Mouse (Mus musculus) layer of hippocampus, adult 18-20 months (tissue): ENCODE results near the gene Fam69a. TPM values are rescaled to one million over a fixed set of nuclear protein-coding genes. Genes with fewer than 3 reads are reported as not detected.
"Not testable (repeated sequence)": the region's sequence is repeated elsewhere in the genome, so short reads cannot be mapped to it uniquely, and the experiment has no call there.

Source experiments
- DNase-seq, 2 experiments: peaks; one replicate each; pipeline ENCODE4 v3.0.0; 2022; ENCODE audit warnings: low spot score in 2 of 2
- total RNA-seq, 2 experiments: library from RNA; stranded (reverse); gene quantifications; 2 replicates each; pipeline ENCODE4 v1.2.3; 2021

The Fam69a gene
- total RNA-seq, 2 experiments from 2014 or later = 28.3 to 35.2 TPM

DNA sequence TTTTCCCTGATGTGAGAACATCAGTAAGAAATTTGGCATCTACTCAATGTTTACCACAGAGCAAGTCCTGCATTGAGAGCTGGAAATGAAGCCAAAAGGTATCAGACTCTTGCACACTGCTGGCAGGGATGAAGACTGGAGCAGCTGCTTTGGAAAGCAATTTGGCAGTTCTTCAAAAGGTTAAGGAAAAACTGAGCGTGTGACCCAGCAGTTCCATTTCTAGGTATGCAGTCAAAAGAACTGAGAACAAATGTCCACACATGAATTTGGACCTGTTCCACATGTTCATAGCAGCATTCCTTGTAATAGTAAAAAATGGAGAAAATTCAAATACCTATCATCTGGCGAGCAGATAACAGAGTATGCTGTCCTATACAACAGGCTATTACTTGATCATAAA lies 39.3 kb downstream of the Fam69a start:
- no peak for DNase-seq

DNA sequence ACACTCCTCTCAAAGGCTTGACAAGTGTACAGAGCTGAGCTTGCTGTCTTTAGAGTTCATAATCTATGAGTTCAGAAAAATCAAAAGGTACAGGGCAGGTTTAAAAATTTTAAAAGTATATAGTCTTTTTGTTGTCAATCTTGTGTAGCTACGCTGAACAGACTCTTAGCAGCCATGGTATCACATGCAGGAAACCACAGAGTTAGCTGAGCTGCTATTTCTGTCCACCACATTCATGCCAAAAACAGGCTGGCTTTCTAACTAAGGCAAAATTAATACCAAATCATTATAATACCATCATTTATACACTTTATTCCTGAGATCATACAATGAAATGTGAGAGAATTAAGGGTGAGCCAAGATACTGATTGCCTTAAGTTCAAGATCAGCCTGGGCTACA lies 40.4 kb downstream of the Fam69a start:
- no peak for DNase-seq

DNA sequence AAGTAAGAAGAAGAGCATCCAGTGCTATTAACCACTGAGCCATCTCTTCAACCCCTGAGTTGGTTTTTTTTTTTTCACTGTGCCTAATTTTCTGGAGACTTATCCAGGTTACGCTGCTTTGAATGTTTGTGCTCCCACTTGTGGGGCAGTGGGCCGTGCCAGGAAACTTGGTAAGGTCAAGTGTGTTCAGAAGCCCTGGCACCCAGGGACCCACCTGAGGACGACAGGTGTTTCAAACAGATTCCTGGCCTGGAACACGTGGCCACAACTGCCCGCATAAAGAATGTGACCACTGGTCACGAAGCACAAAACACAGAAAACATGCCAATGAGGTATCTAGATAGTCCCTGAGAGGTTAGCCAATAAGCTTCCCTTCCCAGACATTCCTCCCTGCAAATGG lies 43.4 kb downstream of the Fam69a start:
- no peak for DNase-seq

DNA sequence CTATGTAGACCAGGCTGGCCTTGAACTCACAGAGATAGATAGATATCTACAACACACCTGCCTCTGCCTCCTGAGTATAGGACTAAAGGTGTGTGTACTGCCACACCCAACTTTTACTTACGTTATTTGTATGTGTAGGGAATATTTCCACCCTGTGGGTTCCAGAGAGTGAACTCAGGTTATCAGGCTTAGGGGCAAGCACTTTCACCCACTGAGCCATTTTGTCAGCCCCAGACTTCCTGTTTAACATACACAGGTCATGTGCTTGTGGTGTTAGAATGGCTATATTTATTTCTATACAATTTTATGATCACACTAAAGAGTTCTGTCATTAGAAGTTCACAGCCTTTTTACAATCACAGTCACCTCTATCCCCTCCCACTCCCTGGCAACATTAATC lies 43.9 kb downstream of the Fam69a start:
- no peak for DNase-seq

DNA sequence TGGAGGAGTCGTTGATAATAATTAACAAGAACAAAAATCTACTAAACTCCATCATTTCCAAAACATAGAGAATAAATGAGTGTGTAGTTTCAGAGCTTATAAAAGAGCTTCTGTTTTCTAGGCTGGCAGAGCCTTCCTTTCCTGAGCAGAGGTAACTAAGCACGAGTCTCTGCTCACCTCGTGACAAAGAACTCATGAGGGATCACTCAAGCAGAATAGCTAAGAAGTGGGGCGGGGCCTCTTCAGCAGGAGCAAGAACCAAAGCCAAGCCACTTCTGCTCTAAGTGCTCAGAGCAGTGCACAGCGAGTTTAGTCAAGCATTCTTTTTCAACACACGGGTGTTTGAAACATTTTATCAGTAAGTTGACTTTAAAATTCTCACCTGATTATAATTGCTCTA lies 45.7 kb downstream of the Fam69a start:
- DNase-seq = no peak

DNA sequence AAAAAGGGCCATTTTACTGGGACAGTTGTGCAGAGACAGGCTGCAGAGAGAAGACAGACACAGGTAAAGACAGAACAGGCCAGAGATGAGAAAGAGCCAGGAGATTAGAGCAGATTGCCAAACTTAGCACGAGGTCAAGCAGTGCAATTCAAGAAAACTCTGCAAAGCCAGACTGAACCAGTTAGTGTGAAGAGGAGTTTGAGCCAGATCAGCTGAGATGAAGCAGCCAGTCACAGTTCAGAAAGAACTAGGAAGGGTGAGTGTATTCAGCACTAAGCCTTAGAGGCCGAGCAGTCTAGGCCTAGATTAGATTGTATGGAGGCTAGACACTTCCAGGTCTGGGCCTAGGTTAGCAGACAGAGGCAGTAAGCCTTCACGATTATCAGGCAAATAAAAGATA lies 47.2 kb downstream of the Fam69a start:
- DNase-seq = no peak

DNA sequence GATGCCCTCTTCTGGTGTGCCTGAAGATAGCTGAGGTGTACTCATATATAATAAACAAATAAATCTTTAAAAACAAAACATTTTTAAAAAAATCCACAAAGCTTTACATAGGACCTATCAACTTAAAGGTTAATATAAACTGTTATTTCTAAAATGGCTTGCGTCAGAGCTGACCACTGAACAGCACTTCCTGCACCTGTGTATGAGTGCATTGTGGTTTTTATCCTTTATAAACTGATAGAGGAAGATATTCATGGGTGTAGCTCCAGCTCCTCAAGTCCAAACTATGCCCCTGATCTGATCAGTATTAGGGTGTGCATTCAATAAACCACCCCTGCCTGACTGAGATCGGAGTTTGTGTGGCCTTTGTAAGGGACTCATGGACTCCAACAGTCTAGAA lies 48.0 kb downstream of the Fam69a start:
- DNase-seq = no peak

DNA sequence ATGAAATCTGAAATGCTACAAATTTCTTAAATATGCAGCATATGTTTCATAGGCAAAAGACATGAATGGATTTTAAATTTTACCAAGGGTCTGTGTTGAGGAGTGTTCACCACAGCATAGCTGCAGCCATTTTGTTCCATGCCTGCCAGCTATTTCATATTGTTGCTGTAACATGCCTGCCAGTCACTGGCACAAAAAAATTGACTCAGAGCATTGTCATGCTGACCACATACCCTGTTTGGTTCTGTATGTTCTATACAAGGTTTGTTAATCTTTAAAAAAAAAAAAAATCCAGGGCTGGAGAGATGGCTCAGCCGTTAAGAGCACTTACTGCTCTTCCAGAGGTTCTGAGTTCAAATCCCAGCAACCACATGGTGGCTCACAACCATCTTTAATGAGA lies 48.4 kb downstream of the Fam69a start:
- not testable (repeated sequence) for DNase-seq

DNA sequence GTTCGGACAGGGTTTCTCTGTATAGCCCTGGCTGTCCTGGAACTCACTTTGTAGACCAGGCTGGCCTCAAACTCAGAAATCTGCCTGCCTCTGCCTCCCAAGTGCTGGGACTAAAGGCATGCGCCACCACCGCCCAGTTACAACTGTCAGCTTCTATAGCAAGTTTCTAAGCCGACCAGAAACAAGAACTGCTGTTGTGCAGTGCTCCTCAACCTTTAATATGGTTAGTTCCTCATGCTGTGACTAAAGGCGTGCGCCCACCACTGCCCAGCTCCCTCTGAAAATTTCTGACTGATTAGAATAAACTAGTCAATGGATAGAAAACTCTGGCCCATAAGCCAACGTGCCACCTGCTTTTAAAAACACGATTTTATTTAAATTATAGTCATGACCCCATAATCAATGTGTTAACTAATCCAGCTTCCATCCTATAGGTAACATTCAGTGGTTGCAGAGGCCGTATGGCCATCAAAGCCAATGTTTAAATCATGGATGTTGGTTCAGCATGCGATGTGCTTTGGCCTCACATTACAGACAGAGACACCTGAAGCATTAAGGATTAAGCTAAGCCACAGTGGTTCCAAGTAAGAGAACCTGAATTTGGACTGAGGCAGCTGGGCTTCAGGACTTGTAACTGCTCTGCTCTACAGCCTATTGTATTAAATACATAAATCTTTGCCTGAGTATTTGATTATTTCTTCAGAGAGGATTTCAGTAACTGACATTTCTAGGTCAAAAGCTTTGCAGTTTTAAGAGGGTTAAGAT lies 50.1 kb downstream of the Fam69a start:
- no peak for DNase-seq

DNA sequence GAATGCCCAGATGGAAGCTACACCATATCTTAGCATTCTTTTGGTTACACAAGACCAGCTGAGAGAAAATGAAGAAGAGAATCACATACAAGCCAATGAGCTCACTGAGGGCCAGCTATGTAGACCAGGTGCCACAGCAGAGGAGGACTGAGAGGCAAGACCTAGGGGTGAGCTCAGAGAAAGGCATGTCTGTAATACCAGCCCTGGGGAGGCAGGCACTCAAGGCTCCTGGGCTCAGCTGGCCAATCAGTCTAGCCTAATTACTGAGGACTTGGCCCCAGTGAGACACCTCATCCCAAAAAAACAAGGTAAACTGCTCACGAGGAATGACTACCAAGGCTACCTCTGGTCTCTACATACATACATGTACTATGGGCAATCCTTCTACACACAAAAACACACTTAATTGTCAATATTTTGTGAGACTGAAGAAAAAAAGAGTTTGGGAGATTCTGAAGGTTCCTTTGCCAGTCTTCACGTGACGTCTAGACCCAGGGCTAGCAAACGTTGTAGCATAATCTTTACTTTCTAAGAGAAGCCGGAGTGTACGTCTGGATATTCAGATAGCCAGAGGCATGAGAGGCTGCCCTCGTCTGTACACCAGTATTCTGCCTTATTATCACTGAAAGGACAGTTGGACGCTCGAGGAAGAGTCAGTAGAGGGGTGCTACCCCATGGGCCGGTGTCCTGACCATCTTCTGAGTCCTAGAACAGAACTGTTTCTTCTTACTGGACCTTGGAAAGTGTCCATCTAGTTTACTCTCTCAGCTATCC lies 51.9 kb downstream of the Fam69a start:
- no peak for DNase-seq

DNA sequence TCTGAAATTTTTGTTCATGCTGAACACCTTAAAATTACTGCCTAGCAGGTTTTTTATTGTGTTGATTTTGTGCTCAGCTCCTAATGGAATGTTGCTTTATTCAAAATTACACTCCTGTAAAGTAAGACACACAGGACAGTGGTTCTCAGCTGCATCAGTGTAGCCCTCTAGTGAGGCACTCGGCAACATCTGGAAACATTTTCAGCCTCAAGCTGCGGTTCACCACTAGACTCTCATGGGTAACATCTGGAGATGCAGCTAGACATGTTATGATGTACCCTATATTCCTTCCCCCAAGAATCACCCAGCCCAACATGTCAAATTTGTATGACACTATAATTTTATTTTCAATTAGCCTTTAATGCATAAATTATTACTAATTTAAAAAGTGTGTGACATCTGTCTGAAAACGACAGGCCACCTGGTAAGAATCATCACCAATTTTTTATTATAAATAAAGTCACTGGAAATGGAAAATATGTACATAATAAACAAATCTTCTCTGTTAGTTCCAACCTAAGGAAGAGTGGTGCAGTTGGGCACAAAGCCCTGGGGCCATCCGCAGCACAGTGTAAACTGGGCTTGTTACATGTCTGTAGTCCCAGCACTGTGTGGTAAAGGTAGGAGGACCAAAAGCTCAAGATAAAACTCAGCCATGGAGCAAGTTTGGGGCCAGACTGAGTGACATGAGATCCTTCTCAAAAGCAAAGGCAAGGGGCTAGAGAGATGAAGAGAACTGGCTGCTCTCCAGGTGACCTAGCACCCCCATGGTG lies 53.5 kb downstream of the Fam69a start:
- DNase-seq = no peak

DNA sequence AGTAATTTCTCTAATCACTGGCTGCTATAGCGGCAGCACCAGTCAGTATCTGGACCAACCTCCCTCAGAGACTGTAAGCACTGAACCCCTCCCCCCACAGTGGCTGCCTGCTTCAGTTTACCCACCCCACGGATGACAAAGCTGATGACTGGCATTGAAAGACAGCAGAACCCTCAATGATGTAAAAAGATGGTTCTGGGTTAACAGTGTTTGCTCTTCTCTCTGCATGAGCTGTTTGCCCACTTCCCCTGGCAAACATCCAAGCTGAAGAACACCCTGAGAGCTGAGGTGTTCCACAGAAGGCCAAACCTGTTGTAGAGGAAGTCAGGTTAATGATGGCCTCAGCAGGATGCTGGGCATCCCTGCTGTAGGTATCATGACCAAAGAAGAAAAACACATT lies 54.3 kb downstream of the Fam69a start:
- no peak for DNase-seq

DNA sequence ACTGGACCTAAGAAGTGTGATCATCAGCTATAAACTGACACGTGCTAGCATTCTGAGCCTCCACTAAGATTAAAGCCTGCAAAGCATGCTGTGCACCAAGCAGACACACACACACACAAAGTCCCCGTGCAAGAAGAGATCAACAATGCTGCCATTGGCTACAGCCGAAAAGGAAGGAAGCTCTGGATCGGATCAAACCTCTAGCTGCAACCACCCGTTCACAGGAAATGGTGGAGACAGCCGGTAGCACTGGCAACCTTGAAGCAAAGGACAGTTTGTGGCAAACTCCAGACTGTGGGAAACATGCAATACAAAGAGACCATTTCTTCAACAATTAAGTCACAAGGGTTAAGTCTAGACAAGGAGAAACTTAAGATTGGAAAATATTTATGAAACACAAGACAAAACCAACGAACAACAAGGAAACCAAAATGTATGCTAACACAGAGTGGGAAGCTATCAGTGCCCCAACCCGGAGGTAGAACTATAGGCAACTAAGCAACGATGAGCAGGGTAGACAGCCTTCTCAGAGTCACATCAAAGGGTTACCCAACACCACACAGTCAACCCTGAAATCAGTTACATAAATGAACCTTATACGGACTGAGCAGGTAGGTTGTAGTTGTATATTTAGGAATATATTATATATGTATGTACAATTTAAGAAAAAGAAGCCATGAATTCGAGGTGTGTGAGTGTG lies 60.2 kb downstream of the Fam69a start:
- DNase-seq = no peak

DNA sequence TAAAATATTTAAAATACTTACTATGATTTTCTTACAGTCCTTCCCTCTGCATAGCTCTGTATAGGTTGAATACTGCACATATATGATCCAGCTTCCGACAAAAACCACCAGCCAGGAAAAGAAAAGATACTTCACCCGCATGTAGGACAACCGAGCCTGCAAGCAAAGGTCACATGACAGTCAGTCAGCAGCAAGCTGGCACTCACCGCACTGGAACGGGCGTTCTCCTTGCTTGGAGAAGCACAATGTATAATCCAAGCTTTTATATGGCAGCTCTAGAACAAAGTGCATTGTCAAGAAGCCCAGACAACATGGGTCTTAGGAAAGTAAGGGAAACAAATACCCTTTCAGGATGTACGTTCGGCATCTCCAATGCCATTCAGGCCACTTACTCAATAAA lies 62.3 kb downstream of the Fam69a start:
- DNase-seq = no peak

DNA sequence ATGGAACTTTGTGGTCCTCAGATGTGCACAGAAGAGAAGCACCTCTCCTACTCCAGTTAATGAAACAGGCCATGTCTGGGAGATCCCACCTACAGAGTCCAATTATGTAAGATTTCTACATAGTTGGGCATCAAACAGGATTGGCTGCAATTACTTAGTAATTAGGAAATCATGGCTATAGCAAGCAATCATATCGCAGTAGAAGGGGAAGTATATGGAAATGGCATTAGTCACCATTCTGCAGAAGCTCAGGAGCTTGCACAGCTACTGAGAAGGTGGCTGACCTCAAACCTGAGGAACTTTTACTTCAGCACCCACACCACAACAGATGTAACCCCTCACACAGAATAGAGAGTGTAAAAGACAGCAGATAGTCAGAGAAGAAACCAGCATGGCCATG lies 64.0 kb downstream of the Fam69a start:
- DNase-seq = no peak

DNA sequence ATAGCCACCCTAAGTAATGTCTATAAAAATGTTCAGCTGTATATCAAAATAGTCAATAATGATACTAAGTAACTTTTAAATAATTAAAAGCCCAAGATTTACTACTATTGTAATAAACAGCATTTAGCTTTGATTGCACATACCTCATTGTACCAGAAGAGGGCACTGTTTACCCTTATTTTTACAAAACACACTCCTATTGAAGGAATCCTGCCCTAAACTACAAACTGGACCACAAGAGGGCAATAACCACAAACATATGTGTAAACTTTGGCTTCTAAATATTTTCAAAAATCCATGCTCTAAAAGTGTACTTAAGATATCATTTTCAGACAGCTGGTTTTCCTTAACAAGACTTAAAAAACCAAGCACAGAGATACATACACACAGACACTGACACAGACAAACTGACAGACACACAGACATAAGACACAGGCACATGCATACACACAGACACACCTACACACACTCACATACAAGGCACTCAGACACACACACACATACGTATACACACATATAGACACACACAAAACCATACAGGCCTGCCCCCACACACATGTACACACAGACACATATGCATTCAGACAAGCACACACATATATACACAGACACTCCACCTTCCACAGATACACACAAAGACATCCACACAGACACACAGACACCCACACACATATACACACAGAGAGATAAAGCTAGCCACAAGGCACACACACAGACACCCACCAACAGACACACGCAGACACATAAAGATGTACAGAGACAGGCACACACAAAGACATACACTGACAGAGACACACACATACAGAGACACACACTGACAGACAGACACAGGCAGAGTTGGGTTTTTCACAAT lies 65.3 kb downstream of the Fam69a start:
- DNase-seq = peak in 1 of 2 experiments; percentile 87

DNA sequence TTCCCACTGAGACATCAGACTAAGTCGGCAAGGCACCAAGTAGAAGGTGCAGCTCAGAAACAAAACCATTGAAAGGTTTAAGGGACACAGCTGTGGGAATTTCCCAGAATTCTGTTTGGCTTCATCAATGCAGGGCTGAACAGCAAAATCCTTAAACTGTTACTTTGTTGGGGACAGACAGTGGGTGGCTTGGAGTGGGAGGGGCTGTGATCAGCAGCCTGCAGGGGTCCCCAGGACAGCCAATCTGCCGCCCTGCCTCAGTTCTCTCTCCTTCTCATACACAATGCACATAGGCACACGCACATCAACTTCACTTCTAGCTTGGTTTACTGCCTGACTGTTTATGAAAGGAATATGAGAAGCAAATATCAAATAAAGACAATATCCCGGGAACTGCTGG lies 71.6 kb downstream of the Fam69a start:
- DNase-seq = no peak

DNA sequence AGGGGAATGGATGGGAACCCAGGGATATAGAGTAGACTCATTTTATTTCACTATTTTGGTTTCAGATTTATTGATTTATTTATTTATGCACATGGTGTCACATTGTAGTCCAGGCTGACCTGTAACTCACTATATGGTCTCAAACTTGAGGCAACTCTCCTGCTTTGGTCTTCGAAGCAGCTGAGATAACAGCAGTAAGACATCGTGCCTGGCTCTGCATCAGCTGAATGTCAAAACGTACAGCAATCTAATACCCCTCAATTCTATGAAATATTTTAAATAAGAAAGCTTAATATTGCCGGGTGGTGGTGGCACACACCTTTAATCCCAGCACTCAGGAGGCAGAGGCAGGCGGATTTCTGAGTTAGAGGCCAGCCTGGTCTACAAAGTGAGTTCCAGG lies 75.9 kb downstream of the Fam69a start:
- no peak for DNase-seq

DNA sequence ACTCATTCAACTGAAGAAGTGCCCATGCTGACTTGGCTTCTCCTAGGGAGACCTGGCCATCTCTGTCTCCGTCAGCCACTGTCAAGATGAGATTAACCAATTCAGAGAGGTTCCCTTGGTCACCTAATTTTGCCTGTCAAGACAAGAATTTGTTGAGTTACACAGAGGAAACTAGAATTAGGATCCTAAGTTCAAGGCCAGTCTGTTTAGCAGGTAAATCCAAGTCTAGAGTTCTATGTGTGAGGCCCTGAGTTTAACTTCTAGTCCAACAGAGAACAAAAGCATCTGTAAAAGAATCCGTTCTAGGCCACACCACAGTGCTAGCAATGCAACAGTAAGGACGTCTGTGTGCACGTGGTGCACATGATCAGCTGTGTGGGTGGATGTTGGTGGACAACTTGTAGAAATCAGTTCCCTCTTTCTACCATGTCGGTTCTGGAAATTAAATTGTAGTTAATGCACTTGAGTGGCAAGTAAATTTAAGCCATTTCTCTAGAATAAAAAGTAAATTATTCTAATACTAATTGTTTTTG lies 76.7 kb downstream of the Fam69a start:
- no peak for DNase-seq

DNA sequence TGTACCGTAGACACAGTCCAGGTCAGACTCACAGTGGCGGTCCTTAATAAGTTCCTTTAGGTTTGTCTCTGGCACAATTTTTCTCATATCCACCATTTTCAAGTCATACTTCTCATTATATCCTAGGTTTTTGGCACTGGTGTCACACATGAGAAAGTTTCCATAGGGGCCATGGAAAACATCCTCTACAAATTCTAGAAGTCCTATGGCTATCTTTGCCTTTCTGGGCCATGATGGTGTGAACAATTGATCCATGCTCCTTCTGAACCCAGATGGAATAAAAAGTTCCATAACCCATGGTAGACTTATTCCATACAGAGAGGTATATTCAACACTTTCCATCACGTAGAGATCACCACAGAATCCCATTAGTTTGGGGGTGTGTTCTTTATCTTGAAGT lies 77.2 kb downstream of the Fam69a start:
- no peak for DNase-seq
